Mouse (Mus musculus): ENCODE data around the gene Prss54. TPM values are rescaled to one million over a fixed set of nuclear protein-coding genes. Genes with fewer than 3 reads are reported as not detected.

Prss54 gene
- not detected in 2 replicates for total RNA-seq (2023)

GRCm38 (mm10) chr8:95576240-95576639 lies at the start of gene Prss54:
Gene Prss54, minus strand, starts transcription at chr8:95576340.

DNA sequence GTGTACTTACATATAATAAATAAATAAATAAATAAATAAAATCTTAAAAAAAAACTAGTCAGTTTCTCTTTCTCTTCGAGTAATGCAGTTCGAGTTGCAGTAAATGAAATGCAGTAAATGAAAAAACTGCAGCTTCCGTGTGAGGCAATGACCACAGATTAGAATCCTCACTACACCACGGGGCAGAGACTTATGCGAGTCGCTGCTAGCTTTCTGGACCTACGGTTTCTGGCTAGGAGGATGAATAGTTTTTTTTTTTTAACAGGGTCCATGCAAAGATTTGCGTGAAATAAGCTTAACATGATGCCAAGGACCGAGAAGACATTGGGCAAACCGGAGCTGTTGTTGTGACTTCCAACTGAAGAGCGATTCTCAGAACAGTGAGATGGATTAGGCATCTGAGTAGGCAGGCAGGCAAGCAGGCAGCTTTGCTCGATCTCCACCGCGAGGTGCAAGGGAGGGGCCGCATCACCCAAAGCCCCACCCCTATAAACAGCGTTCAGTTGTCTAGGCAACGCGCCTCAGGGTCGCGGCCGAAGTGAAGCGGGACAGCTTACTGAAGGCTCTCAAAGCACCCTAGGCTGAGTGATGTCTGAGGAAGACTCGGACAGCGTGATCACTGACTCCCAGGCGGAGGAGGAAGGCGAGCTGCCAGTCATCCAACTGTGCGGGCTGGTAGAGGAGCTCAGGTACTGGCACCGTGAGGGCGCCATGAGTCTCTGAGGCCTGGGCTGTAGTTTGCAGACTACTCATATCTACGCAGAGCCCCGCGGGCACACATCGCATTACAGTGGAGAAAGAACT lies 42.4 kb downstream of the Prss54 start, which contains the start of gene Ccdc113:
Gene Ccdc113 (plus strand): TSS at position 502 of the 804 bp plus-strand sequence.

Other genes starting within 250 kb of the Prss54 start
- gene Zfp319, start 244.4 kb downstream of the Prss54 start, total RNA-seq (2023), result 13.6 and 14.4 TPM in 2 replicates
- 36.4 and 57.3 TPM in 2 replicates for gene Usb1, start 244.1 kb downstream of the Prss54 start, total RNA-seq (2023)
- gene Mmp15, start 224.1 kb downstream of the Prss54 start, total RNA-seq (2023), result not detected in 2 replicates
- gene Cfap20, start 141.5 kb downstream of the Prss54 start, total RNA-seq (2023), result 44.1 and 59.8 TPM in 2 replicates
- gene Csnk2a2, start 86.3 kb downstream of the Prss54 start, total RNA-seq (2023), result 40.2 and 47.0 TPM in 2 replicates
- not detected in 2 replicates for gene Ccdc113, start 42.3 kb downstream of the Prss54 start, total RNA-seq (2023)
- gene Gins3, start 57.1 kb upstream of the Prss54 start, total RNA-seq (2023), result 6.2 and 7.2 TPM in 2 replicates
- not detected in 2 replicates for gene Ndrg4, start 100.6 kb upstream of the Prss54 start, total RNA-seq (2023)
- 3.8 and 4.5 TPM in 2 replicates for gene Setd6, start 139.5 kb upstream of the Prss54 start, total RNA-seq (2023)
- gene Cnot1, start 231.1 kb upstream of the Prss54 start, total RNA-seq (2023), result 189 and 268 TPM in 2 replicates
- 58.5 and 71.4 TPM in 2 replicates for gene Sap18b, start 249.0 kb upstream of the Prss54 start, total RNA-seq (2023)